Mouse (Mus musculus): ENCODE results near the gene Bzw2.
A peak's percentile ranks its signal among the peaks of the same experiment; 100 is the strongest.

The Bzw2 gene

GRCm38 (mm10) chr12:36135409-36135808, 22.5 kb downstream of the Bzw2 start:
- no peak for DNase-seq (ENCODE audit: low spot score)

GRCm38 (mm10) chr12:36134111-36134510, 23.8 kb downstream of the Bzw2 start:
- no peak for DNase-seq (ENCODE audit: low spot score)

GRCm38 (mm10) chr12:36133547-36133946, 24.3 kb downstream of the Bzw2 start:
- DNase-seq (ENCODE audit: low spot score): no peak

GRCm38 (mm10) chr12:36132668-36133067, 25.2 kb downstream of the Bzw2 start:
- peak; percentile 28 for DNase-seq (ENCODE audit: low spot score)

GRCm38 (mm10) chr12:36132254-36132653, 25.6 kb downstream of the Bzw2 start:
- DNase-seq (ENCODE audit: low spot score): no peak

- DNase-seq (ENCODE audit: low spot score): no peak
Observed at GRCm38 (mm10) chr12:36129826-36130225, 28.1 kb downstream of the Bzw2 start.

GRCm38 (mm10) chr12:36126049-36126448, 31.8 kb downstream of the Bzw2 start:
- no peak for DNase-seq (ENCODE audit: low spot score)

- no peak for DNase-seq (ENCODE audit: low spot score)
Observed at GRCm38 (mm10) chr12:36119244-36119643, 38.6 kb downstream of the Bzw2 start.

- no peak for DNase-seq (ENCODE audit: low spot score)
Observed at GRCm38 (mm10) chr12:36117161-36117560, 40.7 kb downstream of the Bzw2 start.

GRCm38 (mm10) chr12:36112081-36112480, 45.8 kb downstream of the Bzw2 start:
- DNase-seq (ENCODE audit: low spot score): peak; percentile 90

- no peak for DNase-seq (ENCODE audit: low spot score)
Observed at GRCm38 (mm10) chr12:36111110-36111509, 46.8 kb downstream of the Bzw2 start.

GRCm38 (mm10) chr12:36110457-36110856, 47.4 kb downstream of the Bzw2 start:
- peak; percentile 30 for DNase-seq (ENCODE audit: low spot score)

- DNase-seq (ENCODE audit: low spot score): no peak
Observed at GRCm38 (mm10) chr12:36108442-36108841, 49.4 kb downstream of the Bzw2 start.

- no peak for DNase-seq (ENCODE audit: low spot score)
Observed at GRCm38 (mm10) chr12:36103592-36103910, 54.3 kb downstream of the Bzw2 start.

GRCm38 (mm10) chr12:36102733-36103591, 54.9 kb downstream of the Bzw2 start:
- no peak for DNase-seq (ENCODE audit: low spot score)

- DNase-seq (ENCODE audit: low spot score): no peak
Observed at GRCm38 (mm10) chr12:36095371-36095880, 62.5 kb downstream of the Bzw2 start.

- DNase-seq (ENCODE audit: low spot score): no peak
Observed at GRCm38 (mm10) chr12:36093081-36093670, 64.7 kb downstream of the Bzw2 start.

- no peak for DNase-seq (ENCODE audit: low spot score)
Observed at GRCm38 (mm10) chr12:36091964-36092363, 65.9 kb downstream of the Bzw2 start.

GRCm38 (mm10) chr12:36089221-36089620, 68.7 kb downstream of the Bzw2 start:
- DNase-seq (ENCODE audit: low spot score): no peak

- DNase-seq (ENCODE audit: low spot score): no peak
Observed at GRCm38 (mm10) chr12:36088804-36089203, 69.1 kb downstream of the Bzw2 start.

GRCm38 (mm10) chr12:36085380-36085779, 72.5 kb downstream of the Bzw2 start:
- DNase-seq (ENCODE audit: low spot score): no peak

GRCm38 (mm10) chr12:36078101-36078899, 79.6 kb downstream of the Bzw2 start:
- DNase-seq (ENCODE audit: low spot score): no peak

- DNase-seq (ENCODE audit: low spot score): no peak
Observed at GRCm38 (mm10) chr12:36072860-36073259, 85.0 kb downstream of the Bzw2 start.
